Mouse (Mus musculus) cerebellum, adult 2 months (tissue): ENCODE measurements at regions not wholly inside any gene's neighbourhood (a gene's known extent, or its start where the extent isn't known, plus 50 kb on each side); places are given as distances from the start of the nearest gene placed in this dataset.

Source experiments
- CTCF ChIP-seq: fragments of 200-500 bp; IDR thresholded peaks from 2 replicates; pipeline ENCODE4 v1.5.1; 2011; ENCODE audit warnings: low read depth, mild to moderate bottlenecking, control low read depth, low read length, moderate library complexity, borderline replicate concordance; ENCODE audit not compliant: insufficient read depth
- POLR2A ChIP-seq: fragments of 200-500 bp; IDR thresholded peaks from 2 replicates; pipeline ENCODE4 v1.6.1; 2011; ENCODE audit warnings: low read length, control low read depth, borderline replicate concordance; ENCODE audit not compliant: insufficient read depth

DNA sequence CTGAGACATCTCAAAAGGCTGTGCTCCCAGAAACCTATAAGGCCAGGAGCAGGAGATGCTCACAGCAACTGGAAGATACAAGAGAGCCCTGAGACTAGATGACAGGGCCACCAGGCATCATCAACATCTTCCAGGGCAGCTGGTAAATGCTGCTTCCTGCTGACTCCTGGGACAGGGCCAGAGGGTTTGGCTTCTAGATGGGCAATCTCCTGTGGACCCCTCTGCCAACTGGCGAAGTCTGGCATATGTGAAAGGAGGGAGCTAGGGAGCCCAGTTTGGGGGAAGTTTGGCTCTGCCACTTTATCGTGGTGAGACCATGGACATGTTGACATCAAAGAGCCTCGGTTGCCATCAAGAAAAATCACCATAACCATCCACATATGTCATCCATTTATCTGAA is 57.2 kb upstream of the Btbd11 start:
- TF ChIP-seq CTCF (no peak), POLR2A (no peak)
